Mouse (Mus musculus): ENCODE measurements at regions not wholly inside any gene's neighbourhood (a gene's known extent, or its start where the extent isn't known, plus 50 kb on each side); places are given as distances from the start of the nearest gene placed in this dataset.

DNA sequence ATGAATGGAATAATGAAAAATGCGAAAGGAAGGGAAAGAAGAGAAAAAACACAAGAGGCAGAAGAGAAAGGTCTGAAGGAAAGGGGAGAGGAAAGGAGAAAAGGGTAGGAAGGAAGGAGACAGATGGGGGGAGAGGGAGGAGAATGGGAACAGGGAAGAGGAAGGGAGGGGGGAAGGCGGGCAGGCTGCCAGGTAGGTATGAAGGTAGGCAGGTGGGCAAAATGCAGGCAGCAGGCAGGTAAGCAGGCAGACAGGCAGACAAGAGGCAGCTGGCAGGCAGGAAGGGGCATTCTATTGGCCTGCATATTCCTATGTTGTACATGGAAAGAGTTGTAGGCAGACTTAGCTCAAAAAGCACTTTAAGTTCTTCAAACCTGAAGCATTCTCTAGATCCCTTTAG is 72.8 kb downstream of the E030025P04Rik start:
- H3K4me2 ChIP-seq (ENCODE audit: low read depth, low read length): no peak overlapping the region
- WGBS: 34% methylated on average over 2 of the region's 2 CpGs
- no peaks in the 10 kb centered on the region for H3K9me3 ChIP-seq (ENCODE audit: low read length)
- no peaks in the 10 kb centered on the region for H3K36me3 ChIP-seq (ENCODE audit: insufficient read depth, low read length)
- peaks cover 13% of the 10 kb centered on the region for H3K4me1 ChIP-seq (ENCODE audit: insufficient read depth, low read length)
- H3K27me3 ChIP-seq (ENCODE audit: insufficient read depth, low read length): no peaks in the 10 kb centered on the region
- H3K27ac ChIP-seq: no peak overlapping the region
- TF ChIP-seq CTCF (IDR thresholded peaks at IDR 0.05; ENCODE audit: low read depth): no peak
- DNase-seq (ENCODE audit: low spot score): no peak
- ATAC-seq: no peak
- no peak overlapping the region for H3K4me3 ChIP-seq (ENCODE audit: low read length)
- H3K9ac ChIP-seq (replicated peaks; ENCODE audit: low read length): no peak overlapping the region

DNA sequence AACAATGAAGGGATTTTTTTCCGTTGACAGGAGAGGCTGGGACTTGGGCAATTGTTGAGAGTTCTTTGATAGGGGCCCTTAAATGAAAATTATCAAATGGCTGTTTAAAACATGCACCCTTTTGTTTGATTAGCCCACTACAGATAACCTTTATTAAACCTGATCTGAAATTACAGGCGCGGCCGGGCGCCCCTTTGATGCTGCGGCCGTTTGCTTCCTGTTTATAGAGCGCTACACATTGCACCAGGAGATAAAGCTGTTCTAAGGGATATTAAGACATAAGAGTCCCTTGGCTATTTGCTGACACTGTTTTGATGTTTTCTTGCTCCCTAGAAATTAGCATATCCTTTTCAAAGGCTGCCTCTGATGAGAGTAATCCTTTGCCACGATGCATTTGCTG is 73.8 kb downstream of the E030025P04Rik start:
- no peak overlapping the region for H3K4me2 ChIP-seq (ENCODE audit: low read depth, low read length)
- no peak overlapping the region for H3K9ac ChIP-seq (replicated peaks; ENCODE audit: low read length)
- DNase-seq (ENCODE audit: low spot score) (peak; percentile 12), ATAC-seq (no peak)
- H3K27ac ChIP-seq: no peak overlapping the region
- no peaks in the 10 kb centered on the region for H3K27me3 ChIP-seq (ENCODE audit: insufficient read depth, low read length)
- peaks cover 13% of the 10 kb centered on the region for H3K4me1 ChIP-seq (ENCODE audit: insufficient read depth, low read length)
- H3K9me3 ChIP-seq (ENCODE audit: low read length): no peaks in the 10 kb centered on the region
- no peak for TF ChIP-seq CTCF (IDR thresholded peaks at IDR 0.05; ENCODE audit: low read depth)
- 31% methylated on average over 9 of the region's 9 CpGs for whole genome bisulfite sequencing
- H3K36me3 ChIP-seq (ENCODE audit: insufficient read depth, low read length): no peaks in the 10 kb centered on the region
- no peak overlapping the region for H3K4me3 ChIP-seq (ENCODE audit: low read length)

DNA sequence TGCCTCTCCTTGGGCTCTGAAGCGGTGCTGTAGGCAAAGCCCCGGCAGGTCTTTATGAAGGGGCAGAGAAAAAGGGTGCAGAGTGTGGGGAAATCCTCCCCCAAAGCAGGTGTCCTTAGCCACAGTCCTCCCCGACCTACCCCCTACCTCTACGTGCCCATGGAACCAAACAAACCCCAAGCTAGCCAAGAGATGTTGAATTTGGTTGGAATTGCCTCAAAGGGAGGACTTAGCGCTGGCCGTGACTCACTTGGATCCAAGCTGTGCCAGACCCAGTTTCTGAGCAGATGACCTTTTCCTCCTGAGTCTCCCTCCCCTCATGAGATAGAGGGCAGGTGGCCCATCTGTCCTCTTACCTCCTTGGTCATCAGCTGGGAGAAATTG is 74.9 kb downstream of the E030025P04Rik start:
- ATAC-seq: peak; percentile 55; the same call in 1 of the 2 replicates
- DNase-seq (ENCODE audit: low spot score): peak; percentile 42
- H3K9ac ChIP-seq (replicated peaks; ENCODE audit: low read length): no peak overlapping the region
- H3K36me3 ChIP-seq (ENCODE audit: insufficient read depth, low read length): no peaks in the 10 kb centered on the region
- H3K9me3 ChIP-seq (ENCODE audit: low read length): no peaks in the 10 kb centered on the region
- WGBS: 25% methylated on average over 6 of the region's 6 CpGs
- no peak for TF ChIP-seq CTCF (IDR thresholded peaks at IDR 0.05; ENCODE audit: low read depth)
- no peak overlapping the region for H3K4me3 ChIP-seq (ENCODE audit: low read length)
- peak overlapping the region; percentile 27; the same call in 1 of the 2 replicates for H3K4me2 ChIP-seq (ENCODE audit: low read depth, low read length)
- no peaks in the 10 kb centered on the region for H3K27me3 ChIP-seq (ENCODE audit: insufficient read depth, low read length)
- peak overlapping the region; percentile 62 for H3K27ac ChIP-seq
- H3K4me1 ChIP-seq (ENCODE audit: insufficient read depth, low read length): peaks cover 13% of the 10 kb centered on the region

DNA sequence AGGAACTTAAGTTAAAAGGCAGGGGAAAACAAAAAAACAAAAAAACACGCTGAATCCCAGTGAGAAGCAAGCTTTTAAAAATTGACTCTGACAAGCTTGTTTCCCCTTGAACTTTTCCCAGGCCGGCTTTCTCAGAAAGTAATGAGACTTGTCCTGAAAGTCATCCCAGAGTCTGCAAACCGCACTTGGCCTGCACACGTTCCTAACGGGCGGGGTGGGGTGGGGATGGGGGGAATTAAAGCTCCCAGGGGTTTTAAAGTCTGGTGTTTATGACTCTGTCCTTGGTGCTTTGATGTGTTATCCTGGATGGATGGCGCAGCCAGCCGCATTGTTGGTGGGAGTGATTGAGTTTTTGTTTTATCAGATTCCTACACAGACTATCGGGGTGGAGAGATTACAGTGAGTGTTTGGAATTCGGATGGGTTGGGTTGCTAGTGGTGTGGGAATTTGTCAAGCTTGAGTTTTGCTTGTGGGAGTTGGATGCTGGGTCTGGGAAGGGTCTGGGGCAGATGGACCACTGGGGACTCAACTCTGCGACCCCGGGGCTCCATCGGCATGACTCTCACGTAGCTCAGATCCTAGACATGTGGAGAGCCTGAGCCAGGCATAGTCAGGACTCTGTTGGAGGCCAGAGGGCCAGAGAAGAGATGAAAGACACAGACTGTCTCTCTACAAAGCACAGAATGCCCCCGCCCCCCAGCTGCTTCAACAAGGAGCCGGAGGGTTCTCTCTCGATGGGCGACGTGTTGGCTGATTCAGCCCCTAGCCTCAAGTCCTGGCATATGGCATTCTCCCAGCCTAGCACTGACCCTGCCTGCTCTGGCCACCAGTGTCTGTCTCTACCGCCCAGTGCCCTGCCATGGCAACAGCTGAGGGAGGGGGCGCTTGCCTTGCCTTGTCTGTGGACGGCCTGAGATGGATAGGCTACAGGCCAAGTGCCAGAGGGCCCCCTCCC is 75.5 kb downstream of the E030025P04Rik start:
- DNase-seq (ENCODE audit: low spot score) (peak; percentile 80), ATAC-seq (peak; percentile 95)
- peak overlapping the region; percentile 27; the same call in 1 of the 2 replicates for H3K4me2 ChIP-seq (ENCODE audit: low read depth, low read length)
- no peaks in the 10 kb centered on the region for H3K9me3 ChIP-seq (ENCODE audit: low read length)
- H3K4me1 ChIP-seq (ENCODE audit: insufficient read depth, low read length): peaks cover 13% of the 10 kb centered on the region
- TF ChIP-seq CTCF (IDR thresholded peaks at IDR 0.05; ENCODE audit: low read depth): peak; percentile 35
- no peaks in the 10 kb centered on the region for H3K27me3 ChIP-seq (ENCODE audit: insufficient read depth, low read length)
- no peaks in the 10 kb centered on the region for H3K36me3 ChIP-seq (ENCODE audit: insufficient read depth, low read length)
- H3K4me3 ChIP-seq (ENCODE audit: low read length): no peak overlapping the region
- no peak overlapping the region for H3K9ac ChIP-seq (replicated peaks; ENCODE audit: low read length)
- 13% methylated on average over 22 of the region's 22 CpGs for WGBS
- H3K27ac ChIP-seq: peak overlapping the region; percentile 62

DNA sequence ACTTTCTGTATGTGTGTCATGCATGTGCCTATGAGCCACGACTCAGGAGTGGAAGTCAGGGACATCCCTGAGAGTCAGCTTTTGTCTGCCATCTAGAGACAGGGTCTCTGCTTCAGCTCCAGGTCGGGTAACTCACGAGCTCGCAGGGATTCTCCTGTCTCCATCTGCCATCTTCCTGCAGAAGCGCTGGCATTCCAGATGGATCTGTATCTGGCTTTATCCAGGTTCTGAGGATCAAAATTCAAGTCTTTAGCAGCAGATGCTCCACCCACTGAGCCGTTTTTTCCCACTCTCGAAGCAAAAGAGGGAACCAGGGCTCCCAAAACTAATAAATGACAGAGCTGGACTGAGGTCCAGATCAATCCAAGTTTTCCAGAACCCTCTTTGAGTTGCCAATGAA is 76.4 kb downstream of the E030025P04Rik start:
- H3K9ac ChIP-seq (replicated peaks; ENCODE audit: low read length): no peak overlapping the region
- H3K4me2 ChIP-seq (ENCODE audit: low read depth, low read length): no peak overlapping the region
- no peaks in the 10 kb centered on the region for H3K27me3 ChIP-seq (ENCODE audit: insufficient read depth, low read length)
- H3K4me3 ChIP-seq (ENCODE audit: low read length): no peak overlapping the region
- 39% methylated on average over 7 of the region's 7 CpGs for WGBS
- no peak for ATAC-seq
- DNase-seq (ENCODE audit: low spot score): no peak
- H3K27ac ChIP-seq: peak overlapping the region; percentile 62; the same call in 1 of the 2 replicates
- no peaks in the 10 kb centered on the region for H3K36me3 ChIP-seq (ENCODE audit: insufficient read depth, low read length)
- peaks cover 13% of the 10 kb centered on the region for H3K4me1 ChIP-seq (ENCODE audit: insufficient read depth, low read length)
- H3K9me3 ChIP-seq (ENCODE audit: low read length): no peaks in the 10 kb centered on the region
- no peak for TF ChIP-seq CTCF (IDR thresholded peaks at IDR 0.05; ENCODE audit: low read depth)

DNA sequence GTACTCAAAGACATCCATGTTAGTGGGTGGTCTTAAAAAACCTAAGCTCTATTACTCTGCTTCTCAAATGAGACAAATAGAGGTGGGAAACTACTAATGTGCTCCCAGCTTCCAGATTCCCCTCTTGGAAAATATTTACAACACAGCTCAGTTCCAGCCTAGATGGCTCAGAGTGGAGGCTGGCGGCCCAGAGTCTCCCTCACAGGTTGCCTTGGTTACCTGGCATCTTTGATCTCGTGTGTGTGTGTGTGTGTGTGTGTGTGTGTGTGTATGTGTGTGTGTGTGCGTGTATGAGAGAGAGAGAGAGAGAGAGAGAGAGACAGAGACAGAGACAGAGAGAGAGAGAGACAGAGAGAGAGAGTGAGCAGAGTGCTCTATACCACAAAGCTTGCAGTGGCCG is 82.2 kb downstream of the E030025P04Rik start:
- Histone ChIP-seq H3K36me3 (ENCODE audit: insufficient read depth, low read length) (no peaks in the 10 kb centered on the region), H3K9ac (replicated peaks; ENCODE audit: low read length) (no peak overlapping the region), H3K4me2 (ENCODE audit: low read depth, low read length) (no peak overlapping the region), H3K27me3 (ENCODE audit: insufficient read depth, low read length) (no peaks in the 10 kb centered on the region), H3K9me3 (ENCODE audit: low read length) (no peaks in the 10 kb centered on the region), H3K4me1 (ENCODE audit: insufficient read depth, low read length) (no peaks in the 10 kb centered on the region), H3K27ac (no peak overlapping the region), H3K4me3 (ENCODE audit: low read length) (no peak overlapping the region)
- peak; percentile 45; the same call in 1 of the 2 replicates for ATAC-seq
- 33% methylated on average over 4 of the region's 4 CpGs for WGBS
- TF ChIP-seq CTCF (IDR thresholded peaks at IDR 0.05; ENCODE audit: low read depth): no peak
- peak; percentile 50 for DNase-seq (ENCODE audit: low spot score)

DNA sequence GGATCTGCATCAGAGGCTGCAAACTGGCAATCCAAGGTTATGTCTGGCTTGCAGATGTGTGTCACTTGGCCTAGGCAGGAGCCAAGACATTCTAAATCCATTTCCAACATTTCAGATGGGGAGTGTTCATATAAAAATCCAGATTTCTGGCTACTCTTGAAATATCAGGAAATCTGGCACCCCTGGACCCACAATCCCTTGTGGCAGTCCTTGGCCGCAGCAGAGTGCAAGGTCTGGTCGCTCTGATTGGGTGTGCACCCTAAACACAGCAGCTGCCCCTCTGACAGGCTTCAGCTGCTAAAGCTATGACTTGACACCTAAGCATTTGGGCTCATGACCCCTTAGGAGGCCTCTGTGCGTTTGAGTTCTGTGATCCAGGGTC is 83.7 kb downstream of the E030025P04Rik start:
- no peaks in the 10 kb centered on the region for H3K9me3 ChIP-seq (ENCODE audit: low read length)
- H3K9ac ChIP-seq (replicated peaks; ENCODE audit: low read length): no peak overlapping the region
- no peak overlapping the region for H3K4me2 ChIP-seq (ENCODE audit: low read depth, low read length)
- TF ChIP-seq CTCF (IDR thresholded peaks at IDR 0.05; ENCODE audit: low read depth): no peak
- no peaks in the 10 kb centered on the region for H3K27me3 ChIP-seq (ENCODE audit: insufficient read depth, low read length)
- DNase-seq (ENCODE audit: low spot score): no peak
- H3K27ac ChIP-seq: no peak overlapping the region
- no peaks in the 10 kb centered on the region for H3K36me3 ChIP-seq (ENCODE audit: insufficient read depth, low read length)
- ATAC-seq: no peak
- no peak overlapping the region for H3K4me3 ChIP-seq (ENCODE audit: low read length)
- H3K4me1 ChIP-seq (ENCODE audit: insufficient read depth, low read length): no peaks in the 10 kb centered on the region
- WGBS: 87% methylated on average over 3 of the region's 3 CpGs

Data from hindbrain, postnatal 0 days (tissue).